Mouse (Mus musculus) frontal cortex, adult (tissue): ENCODE measurements around the gene Runx2.

Experiments used
- ATAC-seq: cut with Nextera tagmentation; 2 replicates; pipeline ENCODE4 v1.9.2; 2017; ENCODE audit warnings: mild to moderate bottlenecking, moderate library complexity, mixed read lengths; ENCODE audit not compliant: low TSS enrichment

The Runx2 gene

GRCm38 (mm10) chr17:44475910-44476309 lies 338.7 kb downstream of the Runx2 start:
- no peak for ATAC-seq

- no peak for ATAC-seq
These were observed 340.3 kb downstream of the Runx2 start for GRCm38 (mm10) chr17:44474280-44474679.

- ATAC-seq: no peak
These were observed 341.9 kb downstream of the Runx2 start for GRCm38 (mm10) chr17:44472695-44473094.

GRCm38 (mm10) chr17:44463679-44464078 lies 350.9 kb downstream of the Runx2 start:
- ATAC-seq: no peak

- ATAC-seq: no peak
These were observed 354.4 kb downstream of the Runx2 start for GRCm38 (mm10) chr17:44460156-44460555.

GRCm38 (mm10) chr17:44459029-44459428 lies 355.6 kb downstream of the Runx2 start:
- no peak for ATAC-seq

GRCm38 (mm10) chr17:44456696-44457095 lies 357.9 kb downstream of the Runx2 start:
- ATAC-seq: no peak

- ATAC-seq: peak; percentile 95
These were observed 358.7 kb downstream of the Runx2 start for GRCm38 (mm10) chr17:44455681-44456600.

GRCm38 (mm10) chr17:44449915-44450471 lies 364.6 kb downstream of the Runx2 start:
- ATAC-seq: no peak
